Mouse (Mus musculus): ENCODE results near the gene Ptpn3.

Gene Ptpn3

DNA sequence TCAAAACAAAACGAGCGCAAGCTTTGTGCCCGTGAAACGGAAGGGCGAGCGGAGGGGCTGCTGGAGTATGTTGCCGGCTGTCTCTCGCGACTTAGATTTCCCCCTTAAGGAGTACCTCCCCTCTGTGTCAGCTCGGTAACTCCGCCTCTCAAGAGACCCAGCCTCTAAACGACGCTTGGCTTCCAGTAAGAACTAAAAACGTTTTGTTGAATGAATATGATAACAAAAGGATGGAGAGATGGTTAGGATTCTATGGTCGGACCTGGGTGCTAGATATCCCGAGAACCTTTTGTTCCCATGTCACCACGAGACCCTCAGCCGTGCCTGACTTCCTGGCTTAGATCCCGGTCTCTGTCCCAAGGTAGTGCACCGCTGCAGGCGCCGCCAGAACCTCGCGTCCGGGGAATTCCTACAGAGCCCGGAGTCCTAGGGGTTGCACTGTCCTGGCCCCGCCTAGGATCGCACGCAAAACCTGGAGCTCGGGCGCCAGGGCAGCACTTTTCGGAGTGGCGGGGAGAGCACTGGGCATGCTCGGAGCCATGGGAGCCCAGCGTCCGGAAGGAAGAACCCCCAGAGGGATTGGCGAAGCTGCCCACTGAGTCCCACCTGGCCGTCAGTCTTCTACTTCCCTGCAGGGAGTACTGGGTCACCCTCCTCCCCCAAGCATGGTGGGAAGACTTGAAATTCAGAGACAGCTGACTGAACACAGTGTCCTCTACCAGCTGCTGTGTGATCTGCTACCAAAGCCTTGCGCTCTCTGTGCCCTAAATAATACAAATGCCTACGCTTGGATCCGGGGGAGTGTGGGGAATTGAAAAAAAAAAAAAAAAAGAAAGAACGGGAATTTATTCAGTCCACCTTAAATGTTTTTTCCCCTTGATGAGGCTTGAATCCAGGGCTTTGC lies at the start of gene Ptpn3:
Gene Ptpn3 (minus strand): TSS at position 428 of the 904 bp plus-strand sequence.
- in situ Hi-C loops (cut with MboI, MseI) = no loop called here

DNA sequence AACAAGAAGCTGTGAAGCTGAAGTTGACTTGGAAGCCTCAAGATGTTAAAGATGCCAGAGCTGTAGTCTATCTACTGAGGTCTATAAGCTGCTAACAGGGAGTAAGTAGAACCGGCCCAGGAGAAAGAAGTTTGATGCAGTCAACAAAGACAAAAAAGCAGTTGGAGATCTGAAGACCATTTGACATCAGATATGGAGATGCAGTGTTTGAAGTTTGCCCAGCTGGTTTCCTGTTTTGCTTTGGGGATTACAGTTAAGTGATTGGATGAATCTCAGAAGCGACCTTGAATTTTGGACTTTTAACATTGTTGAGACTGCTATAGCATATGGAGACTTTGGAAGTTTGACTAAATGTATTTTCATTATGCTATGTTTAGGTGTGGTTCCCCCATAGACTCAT lies 48.9 kb upstream of the Ptpn3 start:
- in situ Hi-C loops (cut with MboI, MseI) = no loop called here

DNA sequence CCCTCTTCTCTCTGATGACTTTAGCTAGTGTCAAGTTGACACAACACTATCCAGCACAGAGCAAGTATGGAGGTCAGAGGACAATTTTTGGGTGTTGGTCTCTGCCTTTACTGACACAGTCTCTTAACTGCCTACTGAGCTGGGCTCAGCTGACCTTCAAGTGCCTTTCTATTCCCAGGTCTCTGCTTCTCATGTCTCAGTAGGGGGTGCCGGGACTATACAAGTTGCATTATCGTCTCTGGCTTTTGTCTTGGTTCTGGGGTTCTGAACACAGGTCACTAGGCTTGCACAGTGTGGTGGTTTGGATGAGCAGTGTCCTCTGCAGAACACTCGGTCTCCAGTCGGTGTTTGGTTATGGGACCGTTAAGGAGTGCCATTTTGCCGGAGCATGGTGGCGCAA lies 42.4 kb upstream of the Ptpn3 start:
- in situ Hi-C loops (cut with MboI, MseI) = no loop called here

DNA sequence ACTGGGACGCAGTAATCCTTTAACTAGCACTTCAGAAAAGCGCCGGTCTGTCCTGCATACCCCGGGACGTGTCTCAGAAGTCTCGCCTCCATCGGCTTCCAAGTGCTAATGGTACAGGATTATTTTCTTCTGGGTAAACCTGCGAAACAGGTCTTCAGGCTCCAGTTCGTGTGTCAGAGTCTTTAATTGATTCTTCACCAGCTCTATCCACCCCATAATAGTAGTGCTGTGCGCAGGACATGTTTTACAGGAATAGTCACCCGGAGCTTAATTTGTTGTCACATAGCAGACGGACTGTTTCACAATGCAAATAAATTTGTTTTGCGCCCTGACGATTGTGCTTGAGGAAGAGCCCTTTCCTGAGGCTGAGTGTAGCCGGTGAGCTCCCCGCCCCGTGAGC lies 37.3 kb upstream of the Ptpn3 start:
- in situ Hi-C loops (cut with MboI, MseI) = no loop called here

DNA sequence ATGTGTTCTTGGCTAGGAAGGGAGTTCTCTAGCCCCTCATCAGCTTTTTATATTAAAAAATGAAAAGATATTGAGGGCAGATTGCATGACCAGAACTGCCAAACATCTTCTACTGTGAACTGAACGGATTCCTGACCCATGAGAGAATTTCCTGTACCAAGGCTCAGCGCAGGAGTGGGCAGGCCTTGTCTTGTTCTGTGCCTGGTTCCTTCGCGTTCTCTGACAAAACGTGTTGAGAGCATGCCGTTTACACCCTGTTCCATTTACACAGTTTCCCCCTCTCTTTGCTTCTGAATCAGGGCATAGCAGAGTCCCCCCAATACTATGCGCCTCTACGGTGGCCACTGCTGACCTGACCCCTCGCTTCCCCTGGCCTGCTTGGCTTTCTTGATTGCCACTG lies 36.4 kb upstream of the Ptpn3 start:
- in situ Hi-C loops (cut with MboI, MseI) = no loop called here

DNA sequence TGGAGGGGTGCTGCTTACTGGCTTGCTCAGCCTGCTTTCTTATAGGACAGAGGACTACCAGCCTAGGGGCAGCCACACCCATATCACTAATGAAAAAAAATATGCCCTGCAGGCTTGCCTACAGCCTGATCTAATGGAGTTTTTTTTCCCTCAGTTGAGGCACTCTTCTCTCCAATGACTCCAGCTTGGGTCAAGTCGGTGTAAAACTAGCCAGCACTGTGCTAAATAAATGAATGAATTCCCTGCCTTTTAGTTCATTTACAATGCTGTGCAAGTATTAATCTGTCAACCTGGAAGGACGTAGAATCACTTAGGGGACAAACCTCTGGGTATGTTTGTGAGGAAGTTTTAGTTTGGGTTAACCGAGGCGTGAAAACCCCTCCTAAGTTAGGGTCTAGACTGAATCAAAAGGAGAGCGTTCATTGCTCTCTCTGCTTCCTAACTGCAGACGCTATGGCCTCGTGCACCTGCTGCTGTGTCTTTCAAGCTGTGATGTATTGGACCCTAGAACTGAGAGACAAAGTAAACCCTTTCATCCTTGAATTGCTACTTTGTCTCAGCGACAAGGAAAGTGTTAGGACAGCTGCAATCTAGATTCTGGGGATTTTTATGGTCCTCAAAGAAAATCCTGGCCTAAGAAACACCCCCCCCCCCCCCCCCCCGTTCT lies 33.5 kb upstream of the Ptpn3 start:
- in situ Hi-C loops (cut with MboI, MseI) = no loop called here

DNA sequence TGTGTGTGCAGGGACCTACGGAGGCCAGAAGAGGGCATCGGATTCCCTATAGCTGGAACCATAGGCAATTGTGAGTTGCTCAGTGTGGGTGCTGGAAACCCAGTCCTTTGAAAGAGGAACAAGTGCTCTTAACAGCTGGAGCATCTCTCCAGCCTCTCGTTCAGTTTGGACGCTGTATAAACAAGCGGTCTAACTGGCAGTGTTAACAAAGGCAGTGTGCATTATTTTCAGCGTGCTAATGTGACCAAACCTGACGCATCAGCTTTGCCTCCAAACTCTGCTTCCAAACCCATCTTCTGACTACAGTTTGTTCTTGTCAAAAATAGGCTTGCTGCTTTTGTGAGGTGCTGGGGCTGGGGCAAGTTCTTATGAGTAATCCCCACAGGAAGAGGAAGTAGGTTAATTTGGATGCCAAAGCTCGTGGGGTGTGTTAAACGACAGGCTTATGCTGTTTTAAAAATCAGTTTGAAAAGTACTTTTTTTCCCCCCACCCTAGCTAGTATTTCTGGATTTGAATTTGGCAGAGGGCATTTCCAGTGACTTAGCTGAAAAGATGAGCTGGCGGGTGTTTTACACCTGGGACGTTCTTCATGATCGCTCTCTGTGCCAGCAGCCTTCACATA lies 32.4 kb upstream of the Ptpn3 start:
- in situ Hi-C loops (cut with MboI, MseI) = no loop called here

DNA sequence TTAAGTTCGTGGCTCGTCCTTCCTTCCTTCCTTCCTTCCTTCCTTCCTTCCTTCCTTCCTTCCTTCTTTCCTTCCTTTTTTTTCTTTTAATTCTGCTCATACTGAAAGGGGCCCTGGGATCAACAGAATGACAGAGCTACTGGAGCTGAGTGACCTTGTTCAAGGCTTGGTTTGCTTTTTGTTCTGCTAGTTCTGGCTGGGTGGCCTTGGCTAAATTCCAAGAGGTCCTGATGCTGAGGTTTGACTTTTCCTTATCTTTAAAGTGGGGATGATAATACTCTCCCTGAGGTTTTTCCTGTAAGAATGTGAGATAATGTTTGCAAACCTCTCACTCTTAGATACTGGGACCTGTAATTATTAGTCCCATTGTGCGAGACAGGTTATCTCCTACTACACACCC lies 30.9 kb upstream of the Ptpn3 start:
- in situ Hi-C loops (cut with MboI, MseI) = no loop called here

DNA sequence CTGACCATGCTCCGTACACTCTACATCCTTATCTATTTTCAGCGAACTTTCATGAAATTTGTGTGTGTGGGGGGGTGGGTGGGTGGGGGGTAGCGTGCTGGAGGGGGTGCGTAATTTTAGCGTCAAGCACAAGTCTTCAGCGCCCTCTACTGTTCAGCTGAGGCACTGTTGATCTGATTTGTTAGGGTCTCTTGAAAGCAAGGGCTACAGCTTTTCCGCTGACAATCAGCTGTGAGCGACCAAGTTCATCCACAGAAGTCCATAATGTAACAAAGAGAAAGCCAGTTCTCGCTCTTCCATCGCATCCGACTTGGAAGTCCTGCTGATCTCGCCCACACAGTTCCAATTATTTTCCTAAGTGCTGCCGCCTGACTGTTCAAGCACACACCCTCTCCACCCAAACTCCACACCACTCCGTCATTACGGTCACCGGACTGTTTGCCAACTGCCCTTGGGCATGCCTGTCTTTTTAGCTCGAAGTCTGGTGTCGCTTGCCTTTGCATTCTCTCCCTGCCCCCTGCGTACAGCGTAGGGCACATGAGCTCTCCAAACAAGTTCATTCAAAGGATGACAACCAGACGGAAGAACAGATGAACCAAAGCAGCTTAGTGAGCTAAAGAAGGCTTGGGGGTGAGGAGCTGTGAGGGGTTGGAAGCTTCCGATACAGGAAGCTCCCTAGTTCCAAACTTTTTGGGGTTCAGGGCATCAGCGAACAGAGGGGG lies 19.1 kb upstream of the Ptpn3 start:
- in situ Hi-C loops (cut with MboI, MseI) = no loop called here

DNA sequence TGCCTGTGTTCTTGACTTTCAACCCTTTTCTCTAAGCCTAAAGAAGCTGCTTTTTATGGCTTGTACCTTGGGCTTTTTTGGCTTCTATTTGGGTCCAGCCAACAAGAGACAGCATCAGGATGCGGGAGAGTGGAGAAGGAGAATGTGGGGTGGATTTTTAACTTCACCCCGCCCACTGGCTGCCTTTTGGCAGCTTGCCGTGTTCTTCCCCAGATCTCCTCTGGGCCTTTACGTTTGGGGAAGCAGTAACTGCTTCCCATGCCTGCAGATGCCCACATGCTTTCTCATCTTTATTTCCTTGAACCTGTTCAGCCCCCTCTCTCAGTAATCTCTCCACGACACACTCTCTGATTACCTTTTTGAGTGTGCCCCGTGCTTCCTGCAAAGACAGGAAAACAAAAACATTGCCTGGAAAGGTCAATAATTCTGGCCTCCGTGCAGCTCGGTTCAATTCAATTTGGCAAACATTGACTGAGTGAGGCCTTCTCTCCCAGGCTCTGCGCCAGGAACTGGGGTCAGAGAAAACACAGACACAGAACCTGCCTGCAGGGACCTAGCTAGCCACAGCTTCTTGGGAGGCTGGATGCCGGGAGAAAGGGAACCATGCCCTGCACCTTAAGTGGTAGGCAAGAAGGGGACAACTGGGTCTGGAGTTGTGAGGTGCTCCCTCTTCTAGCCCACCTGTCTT lies 17.0 kb upstream of the Ptpn3 start:
- in situ Hi-C loops (cut with MboI, MseI) = loop anchor here in 1 of 2 experiments (5.0 kb wide), 1 partner anchor 1776 kb away; no protein-coding TSS in a partner anchor

DNA sequence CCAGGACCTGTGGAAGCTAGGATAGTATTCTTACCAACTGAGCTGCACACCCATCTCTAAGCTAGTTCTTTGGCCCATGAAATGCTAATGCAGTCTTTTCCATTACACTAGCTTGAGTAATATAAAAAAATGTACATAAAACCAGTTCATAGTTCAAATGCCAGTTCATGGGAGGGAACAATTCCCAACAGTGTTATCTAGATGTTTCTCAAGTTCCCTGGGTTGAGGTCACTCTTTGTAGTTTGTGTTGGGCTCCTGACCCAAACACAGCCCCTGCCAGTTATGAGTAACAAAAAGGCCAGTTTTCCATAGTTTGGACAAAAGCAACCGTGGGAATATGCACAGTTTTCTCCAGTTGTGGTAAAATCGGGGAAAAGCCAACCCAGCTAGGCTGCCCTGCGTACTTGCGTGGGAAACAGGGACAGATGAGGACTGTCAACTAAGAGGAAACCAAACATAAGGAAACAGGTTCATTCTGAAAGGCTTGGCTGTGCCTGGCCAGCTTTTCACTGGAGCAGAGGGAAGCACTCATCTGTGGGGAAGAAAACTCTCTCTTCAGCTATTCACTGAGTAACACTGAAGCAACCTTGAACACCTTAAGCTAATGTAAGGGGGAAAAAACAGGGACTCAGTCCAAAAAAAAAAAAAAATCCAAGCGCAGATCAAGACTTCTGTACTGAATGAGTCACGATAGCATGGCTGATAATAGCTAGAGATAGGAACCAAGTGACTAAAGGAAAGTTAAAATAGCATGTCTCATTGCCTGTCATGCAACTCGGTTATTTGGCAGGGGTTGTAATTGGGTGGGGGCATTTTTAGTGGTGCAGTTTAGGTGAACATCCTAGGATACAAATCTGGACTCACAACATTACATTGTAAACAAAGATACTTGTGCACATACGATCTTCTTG lies 10.9 kb upstream of the Ptpn3 start:
- in situ Hi-C loops (cut with MboI, MseI) = no loop called here

DNA sequence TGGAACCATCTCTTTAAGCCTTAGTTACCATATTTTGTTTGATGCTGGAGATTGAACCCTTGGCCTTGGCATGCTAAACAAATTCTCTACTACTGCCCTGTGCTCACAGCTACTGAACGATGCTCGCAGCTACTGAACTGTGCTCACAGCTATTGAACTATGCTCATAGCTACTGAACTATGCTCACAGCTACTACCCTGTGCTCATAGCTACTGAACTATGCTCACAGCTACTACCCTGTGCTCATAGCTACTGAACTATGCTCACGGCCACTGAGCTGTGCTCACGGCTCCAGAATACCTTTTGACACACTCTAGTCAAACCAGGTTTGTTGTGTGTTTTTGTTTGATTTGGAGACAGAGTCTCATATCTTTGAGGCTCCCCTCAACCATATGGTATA lies 10.1 kb upstream of the Ptpn3 start:
- in situ Hi-C loops (cut with MboI, MseI) = no loop called here

DNA sequence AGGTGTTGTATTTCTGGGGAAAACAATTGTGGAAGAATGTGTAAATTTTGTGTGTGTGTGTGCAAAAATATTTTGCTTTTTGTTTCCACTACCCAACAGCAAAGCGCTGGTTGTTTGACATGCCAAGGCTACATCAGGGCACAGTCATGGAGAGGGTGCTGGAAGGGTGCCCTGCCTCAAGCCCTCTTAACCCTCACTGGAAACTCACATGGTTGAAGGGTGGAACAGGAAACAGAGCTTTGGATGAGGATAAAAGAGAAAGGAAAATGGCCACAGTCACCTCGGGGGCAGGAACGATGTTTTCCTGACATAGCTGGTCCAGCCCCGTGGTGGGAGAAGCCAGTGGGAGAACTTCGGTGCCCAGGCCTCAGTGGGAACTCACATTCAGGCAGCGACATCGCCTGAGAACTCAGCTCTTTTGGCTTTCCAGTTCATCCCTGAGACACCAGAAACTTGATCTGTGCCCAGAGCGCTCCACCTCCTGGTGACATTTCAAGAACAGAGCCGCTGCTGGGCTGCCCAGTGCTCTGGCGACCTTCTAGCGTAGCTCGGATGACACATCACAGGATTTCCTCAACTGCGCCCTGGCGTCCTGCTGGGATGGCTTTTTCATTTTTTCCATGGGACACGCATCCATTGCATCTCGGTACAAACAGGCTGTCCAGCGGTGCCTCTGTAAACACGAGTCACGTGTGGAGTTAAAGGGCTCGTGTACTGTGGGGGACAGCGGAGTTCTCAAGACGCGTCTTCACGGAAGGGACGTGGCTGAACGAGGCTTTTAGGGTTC lies 6.8 kb upstream of the Ptpn3 start:
- in situ Hi-C loops (cut with MboI, MseI) = no loop called here

DNA sequence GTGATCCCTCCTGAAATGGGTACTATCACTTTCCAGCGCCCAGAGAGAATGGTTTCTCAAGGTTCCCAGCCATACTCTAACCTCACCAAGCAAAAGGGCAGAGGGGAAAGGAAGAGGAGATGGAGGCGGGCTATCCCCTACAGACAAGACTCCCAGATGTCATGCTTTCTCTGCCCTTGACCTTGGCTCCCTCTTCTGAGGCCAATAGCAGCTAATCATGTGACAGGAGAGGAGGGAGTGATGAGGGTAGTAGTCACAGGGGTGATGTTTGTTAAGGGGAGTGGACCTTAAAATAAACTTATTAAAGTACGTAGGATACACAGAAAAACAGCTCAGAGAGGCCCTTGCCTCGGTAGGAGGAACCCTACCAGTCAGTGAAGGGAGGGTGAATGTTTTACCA lies 6.1 kb upstream of the Ptpn3 start:
- in situ Hi-C loops (cut with MboI, MseI) = no loop called here

DNA sequence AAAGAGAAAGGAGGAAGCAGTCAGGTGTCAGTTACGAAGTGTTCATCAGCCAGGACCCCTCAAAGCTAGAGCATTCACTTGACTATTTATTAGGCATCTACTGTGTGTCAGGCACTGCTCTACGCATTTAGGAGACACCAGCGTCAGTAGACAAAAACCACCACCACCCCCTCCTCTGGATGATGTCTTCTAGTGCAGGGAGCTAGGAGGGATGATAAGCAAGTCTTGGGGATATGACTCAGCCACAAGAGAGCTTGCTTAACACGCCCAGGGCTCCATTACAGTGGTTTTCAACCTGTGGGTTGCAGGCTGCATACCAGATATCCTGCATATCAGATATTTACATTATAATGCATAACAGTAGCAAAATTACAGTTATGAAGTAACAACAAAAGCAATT lies 4.6 kb upstream of the Ptpn3 start:
- in situ Hi-C loops (cut with MboI, MseI) = no loop called here

DNA sequence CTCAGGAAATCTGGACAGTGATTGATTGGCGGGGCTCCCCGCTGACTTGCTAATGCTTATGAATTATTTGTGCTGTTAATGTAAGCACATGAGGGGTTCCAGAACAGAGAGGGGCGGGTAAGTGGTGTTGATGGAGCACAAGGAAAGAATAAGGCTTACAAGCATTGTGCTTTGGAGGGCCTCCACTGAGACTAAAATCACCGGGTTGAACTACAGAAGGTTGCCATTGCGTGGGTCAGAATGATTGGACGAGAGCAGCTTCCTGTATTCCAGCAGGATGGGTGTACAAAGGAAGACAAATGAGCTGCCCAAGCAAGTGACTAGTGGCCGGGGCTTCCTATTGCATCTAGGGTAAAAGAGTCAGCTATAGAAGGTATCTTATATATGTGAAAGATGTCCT lies 4.0 kb upstream of the Ptpn3 start:
- in situ Hi-C loops (cut with MboI, MseI) = no loop called here

DNA sequence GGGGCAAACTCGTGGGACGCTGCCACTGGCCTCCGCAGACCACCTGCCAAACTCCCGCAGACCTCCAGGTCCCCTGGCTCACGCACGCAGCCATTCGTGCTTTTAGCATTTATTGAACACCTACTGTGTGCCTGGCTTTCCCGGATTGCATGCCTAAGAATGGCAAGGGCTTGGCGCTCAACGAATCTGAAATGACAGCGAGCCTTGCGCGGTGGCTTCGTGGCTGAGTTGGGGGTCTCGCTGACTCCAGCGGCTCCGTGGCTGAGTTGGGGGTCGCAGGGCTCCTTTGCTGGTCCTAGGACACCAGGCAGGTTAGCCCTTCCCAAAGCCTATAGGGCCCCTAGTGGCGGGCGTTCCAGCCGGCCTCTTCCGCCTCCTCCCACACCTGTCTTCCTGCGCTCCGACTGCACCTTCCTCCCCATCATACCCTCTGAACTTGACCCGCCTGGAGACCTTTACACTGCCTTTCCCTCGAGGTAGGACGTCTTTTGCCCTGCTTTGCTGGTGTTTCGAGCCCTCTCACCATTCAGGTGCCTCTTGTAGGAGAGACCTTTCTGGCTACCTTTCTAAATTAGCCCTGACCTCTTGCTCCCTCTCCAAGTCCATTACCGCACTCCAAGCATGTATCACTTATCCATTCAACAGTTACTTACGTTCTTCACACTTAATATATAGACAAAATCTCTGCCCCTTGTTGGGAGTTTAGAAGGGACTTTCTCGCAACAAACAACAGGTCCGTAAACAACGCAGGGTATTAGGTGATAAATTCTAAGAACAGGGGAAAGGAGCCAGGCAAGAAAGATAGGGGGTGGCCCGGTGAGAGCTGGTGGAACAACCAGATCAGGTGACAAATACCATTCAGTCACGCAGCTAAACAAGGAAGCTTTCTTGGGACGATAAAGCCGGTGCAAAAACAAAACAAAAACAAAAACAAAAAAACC lies 898 bp downstream of the Ptpn3 start:
- in situ Hi-C loops (cut with MboI, MseI) = no loop called here

DNA sequence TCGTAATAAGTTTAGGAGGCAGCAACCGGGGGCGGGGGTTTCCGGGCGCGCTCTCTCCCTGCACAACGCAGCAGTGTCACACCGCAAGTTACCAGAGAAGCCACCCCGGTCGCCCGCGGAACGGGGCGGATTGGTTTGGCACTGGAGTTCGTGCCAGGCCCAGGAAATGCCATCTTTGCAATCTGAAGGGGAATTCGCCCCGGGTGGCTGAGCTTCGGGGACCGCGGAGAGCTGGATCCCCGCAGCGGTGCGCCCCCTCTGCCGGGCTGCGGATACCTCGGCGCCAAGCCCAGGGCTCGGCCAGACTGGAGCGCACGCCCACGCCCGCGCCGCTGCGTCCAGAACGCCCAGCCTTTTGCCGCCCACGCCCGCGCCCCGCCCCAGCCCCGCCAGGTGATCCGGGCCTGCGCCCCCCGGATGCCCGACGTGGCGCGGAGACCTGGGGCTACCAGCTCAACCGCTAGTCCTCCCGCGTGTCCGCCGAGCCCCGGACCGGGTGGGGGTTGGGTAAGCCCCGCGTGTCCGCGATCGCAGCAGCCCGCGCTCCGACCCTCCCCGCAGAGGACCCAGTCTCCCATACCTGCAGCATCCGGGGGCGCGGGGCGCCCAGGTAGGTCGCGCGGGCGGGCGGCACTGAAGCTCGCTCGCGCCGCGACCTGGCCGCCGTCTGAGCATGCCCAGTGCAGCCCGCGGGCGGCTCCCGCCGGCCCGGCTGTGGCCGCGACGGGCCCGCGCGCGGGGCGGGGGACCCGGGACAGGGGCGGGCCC lies 1.8 kb downstream of the Ptpn3 start:
- in situ Hi-C loops (cut with MboI, MseI) = no loop called here

Measured in T-helper 17 cell (primary cell).